Mouse (Mus musculus) naive thymus-derived CD4-positive, alpha-beta T cell, adult 2 months (primary cell): Measurements from ENCODE around the gene Ulk4.

ENCODE experiments used
- DNase-seq: peaks from one replicate; pipeline ENCODE4 v3.0.0-alpha.2; 2011; ENCODE audit warnings: low read depth

Ulk4 gene

DNA sequence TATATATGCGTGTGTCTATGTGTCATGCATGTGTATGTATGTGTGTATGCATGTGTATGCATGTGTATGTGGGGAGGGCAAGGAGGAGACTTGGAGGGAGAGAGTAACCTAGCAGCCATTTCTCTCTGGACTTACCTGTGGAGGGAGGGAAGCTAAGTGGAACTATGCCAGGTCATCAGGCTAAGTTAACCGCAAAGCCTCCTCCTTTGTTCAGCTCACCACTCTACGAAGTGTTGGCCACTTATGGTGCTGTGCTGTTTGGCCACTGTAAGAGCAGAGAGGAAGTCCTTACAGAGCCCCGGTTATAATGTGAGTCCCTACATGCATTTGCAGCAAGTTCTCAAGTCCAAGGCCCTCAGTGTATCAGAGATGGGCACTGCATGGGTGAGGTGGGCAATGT is 300.1 kb downstream of the Ulk4 start:
- no peak for DNase-seq

DNA sequence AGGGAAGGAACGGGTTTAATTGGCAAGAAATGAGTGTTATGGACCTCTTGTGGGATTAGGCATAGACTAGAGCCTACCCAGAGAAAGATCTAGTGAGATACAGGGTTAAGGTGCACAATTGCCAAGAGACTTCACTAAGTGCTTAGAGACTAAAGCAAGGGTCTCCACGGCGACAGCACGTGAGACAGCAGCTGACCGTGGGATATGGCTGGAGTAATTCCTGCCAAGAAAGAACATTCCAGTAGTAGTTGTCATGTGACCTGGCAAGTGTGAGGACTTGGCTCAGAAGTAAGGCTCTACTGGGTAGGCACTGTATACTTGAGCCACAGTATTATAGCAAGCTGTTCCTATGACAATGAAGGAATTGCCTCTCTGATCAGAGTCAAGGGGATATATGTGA is 300.8 kb downstream of the Ulk4 start:
- DNase-seq, result no peak

DNA sequence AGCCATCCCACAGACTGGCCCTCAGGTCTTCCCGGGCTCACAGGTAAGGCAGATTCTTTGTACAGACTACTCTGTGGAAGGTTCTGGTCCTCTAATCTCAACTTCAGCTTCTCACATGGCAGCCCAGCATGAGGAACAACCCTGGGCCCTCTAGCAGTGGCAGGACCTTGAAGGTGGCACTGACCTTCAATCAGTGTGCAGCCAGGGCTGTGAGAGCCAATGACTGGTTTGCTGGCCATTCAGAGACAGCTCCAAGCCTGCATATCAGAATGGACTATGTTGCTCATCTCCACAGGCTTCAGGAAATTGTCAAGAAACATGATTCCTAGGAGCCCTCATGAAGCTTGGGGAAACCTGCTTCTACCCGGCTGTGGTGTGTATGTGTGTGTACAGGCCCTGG is 302.8 kb downstream of the Ulk4 start:
- DNase-seq, result no peak

DNA sequence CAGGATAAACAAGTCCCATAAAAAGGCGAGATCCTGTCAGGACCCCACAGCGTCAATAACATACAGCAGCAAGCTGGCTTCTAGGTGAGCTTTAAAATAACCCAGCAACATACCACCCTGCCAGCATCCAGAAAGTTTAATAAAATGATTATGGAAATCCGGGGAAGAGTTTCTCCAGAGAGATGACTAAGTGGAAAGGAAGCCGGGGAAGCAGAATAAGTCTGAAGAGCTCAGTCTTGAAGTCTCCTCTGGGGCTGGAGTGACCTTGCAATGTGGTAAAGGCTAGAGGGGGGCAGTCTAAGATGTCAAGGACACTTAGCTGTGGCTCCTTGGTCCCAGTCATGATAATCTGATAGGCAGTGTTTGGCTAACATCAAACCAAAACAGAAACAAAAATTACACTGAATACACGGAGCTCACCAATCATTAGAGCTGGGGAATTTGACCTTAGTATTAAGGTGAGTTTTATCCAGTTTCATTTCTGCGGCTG is 303.9 kb downstream of the Ulk4 start:
- no peak for DNase-seq

DNA sequence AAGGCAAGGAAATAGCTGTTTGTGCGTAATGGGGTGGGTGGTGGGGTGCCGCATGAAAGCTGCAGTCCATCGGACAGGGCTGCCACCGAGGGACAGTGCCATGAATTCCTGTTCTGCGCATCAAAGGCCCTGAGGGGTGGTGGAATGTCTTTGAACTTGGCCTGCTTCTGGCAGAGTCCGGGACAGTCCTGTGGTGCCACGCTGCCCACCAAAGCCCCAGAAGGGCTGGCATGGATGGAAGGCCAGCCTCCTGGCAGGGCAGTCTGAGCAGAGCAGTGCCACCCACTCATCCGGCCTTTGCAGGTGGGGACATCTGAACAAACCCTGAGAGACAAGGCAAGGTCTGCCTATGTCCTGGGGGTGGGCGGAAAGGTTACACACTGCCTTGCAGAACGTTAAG is 312.0 kb downstream of the Ulk4 start:
- DNase-seq, result no peak

DNA sequence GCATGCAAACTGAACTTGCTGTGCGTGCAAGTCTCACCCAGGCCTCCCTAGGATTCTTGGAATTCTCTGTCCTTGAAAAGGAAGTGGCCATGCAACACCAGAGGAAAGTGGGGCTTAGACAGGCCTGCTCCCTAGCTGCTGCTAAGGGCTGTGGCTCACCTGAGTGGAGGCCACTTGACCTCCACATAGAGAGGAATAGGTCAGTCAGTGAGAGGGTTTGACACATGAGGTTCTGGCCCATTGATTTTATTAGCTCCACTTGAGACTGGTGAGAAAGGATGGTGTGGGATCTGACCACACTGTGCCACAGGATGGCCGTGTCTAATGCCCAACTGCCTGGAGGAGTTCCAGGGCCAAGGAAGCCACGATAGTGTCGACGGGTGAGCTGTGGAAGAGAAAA is 312.8 kb downstream of the Ulk4 start:
- DNase-seq, result no peak

DNA sequence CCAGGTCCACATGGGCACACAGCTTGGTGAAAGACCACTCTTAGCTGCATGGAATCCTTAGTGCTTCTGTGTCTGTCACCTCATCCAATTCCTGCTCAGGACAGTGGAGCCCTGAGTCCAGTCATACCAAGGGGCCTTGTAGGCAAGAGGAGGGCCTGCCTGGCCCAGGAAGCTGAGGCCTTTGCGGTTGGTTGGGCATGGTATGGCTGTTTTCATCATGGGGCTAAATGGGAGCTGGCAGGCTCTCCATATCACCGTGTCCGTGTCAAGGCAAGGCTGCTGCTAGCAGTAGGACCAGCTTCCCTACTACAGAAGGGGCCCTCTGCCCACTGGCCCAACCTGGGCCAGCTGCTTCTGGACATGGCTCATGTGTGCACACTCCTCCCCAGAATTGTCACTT is 313.3 kb downstream of the Ulk4 start:
- DNase-seq, result no peak

DNA sequence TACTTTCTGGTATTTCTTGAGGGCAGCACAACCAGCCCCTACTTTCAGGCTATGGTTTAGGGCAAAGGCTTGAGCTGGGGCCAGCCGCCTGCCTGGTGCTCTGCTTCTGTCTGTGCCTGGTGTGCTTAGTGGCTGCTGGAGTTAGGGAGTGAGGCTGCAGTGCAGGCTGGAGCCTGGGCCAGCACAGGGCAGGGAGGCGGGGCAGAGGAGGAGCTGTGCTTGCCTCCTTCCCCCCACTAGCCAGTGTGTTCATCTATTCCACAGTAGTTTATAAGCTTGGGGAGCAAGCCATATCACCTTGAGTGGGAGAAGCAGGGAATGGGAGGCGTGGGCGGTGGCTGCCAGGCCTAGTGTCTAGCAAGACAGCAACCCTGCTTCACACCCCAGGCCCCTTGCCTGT is 313.9 kb downstream of the Ulk4 start:
- no peak for DNase-seq

DNA sequence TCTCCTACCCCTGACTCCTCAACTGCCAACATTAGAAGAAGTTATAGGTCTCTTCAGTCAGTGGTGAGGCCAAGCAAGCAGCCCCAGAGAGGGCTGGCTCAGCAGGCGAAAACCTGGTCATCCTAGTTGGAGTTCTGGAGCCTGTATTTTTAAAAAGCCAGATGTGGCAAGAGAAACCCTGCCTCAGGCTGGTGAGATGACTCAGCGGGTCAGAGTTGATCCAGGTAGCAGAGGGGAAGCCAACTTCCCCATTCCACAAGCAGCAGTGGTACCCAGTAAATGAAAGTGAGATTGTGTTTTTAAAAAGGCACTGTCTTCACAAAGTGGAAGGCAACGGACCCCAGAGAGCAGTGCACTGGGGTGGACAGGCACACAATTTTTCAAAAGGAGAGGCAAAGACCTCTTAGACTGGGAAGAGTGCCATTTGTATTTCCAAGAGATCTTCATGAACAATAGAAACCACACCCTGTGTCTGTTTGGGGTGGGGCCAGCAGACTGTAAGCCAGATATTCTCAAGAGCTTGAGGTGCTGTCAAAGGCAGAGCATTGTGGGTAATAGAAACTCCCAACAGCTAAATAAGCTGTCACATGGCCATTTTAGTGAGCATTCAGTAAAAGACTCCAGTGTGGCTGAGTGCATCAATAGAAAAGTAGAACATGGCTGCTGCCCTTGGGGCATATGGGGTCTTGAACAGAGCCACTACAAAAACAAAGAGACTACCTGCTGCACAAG is 314.9 kb downstream of the Ulk4 start:
- no peak for DNase-seq

DNA sequence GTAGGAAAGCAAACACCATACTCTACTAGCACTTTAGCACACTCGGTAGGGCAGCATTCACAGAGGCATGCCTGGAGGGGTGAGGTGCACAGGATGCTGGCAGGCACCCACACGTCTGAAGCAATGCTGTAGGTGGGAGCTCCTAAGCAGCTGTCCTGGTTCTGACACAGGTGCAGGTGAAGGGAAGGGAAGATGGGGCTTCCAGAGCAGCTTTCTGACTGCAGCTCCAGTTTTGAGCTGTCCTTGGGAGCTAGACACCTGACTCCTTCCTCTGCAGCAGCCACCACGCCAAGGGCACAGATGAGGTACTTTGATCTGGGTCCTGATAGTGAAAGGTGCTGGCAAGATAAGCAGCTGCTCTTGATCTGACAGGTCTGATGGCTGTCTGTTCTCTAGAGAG is 315.5 kb downstream of the Ulk4 start:
- peak; percentile 45 for DNase-seq

DNA sequence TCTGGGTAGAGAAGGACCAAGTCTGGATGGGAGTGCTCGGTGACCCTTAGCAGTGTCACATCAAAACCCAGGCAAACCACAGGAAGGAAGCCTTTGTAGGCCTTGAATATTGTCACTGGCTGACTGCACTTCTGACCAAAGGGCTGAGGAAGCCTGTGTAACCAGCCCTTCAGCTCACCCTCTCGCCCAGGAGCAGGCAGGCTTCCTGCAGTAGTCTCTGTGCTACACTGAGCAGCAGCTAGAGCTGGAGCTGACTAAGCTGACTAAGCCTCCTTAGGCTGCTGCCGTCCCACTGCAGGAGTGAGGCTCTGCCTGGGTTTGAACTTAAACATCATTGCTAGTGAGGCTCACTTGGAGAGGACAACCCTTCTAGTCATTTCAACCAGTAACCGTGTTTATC is 316.4 kb downstream of the Ulk4 start:
- no peak for DNase-seq

DNA sequence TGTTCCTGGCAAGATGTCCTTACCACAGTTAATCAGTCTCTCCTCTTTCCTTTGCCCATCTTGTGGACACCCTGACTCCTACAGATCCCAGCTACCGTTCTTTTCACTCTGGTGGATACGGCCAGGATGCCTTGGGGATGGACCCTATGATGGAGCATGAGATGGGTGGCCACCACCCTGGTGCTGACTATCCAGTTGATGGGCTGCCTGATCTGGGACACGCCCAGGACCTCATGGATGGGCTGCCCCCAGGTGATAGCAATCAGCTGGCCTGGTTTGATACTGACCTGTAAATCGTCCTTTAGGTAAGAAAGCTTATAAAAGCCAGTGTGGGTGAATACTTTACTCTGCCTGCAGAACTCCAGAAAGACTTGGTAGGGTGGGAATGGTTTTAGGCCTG is 317.8 kb downstream of the Ulk4 start:
- no peak for DNase-seq

DNA sequence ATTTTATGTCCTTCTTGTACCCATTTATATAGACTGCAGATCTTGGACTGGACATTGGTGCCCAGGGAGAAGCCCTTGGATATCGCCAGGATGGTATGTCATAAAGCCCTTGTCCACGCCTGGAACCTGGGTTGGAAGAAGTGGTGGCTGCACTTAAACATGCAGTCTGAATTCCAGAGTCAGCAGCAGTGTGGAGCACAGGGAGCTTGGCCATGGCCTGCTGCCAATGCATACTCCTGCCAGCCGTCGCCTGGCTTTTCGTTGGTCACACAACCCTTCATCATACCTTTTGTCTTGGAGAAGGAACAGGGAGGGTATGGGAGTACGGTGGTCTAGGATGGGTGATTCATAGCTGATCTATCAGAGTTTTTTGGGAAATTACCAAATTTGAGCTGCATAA is 318.4 kb downstream of the Ulk4 start:
- no peak for DNase-seq

DNA sequence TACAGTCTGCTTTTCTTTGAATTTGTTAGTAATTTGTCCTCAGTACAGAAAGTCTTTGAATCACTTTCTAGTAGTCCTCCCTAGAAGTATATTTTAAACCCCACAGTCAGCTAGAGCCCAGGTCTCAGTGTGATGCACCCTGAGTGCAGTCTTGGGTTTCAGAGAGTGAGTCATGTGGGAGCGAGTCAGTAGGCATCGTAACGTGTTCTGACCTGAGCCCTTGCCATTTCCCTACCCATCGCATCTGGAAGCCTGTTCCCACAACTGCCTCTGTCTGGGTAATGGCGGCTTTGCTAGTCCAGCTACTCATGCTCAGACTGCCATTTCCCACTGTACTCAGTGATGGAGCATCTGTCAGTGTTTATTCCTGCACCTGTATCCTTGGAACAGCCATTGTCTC is 318.9 kb downstream of the Ulk4 start:
- DNase-seq, result no peak

DNA sequence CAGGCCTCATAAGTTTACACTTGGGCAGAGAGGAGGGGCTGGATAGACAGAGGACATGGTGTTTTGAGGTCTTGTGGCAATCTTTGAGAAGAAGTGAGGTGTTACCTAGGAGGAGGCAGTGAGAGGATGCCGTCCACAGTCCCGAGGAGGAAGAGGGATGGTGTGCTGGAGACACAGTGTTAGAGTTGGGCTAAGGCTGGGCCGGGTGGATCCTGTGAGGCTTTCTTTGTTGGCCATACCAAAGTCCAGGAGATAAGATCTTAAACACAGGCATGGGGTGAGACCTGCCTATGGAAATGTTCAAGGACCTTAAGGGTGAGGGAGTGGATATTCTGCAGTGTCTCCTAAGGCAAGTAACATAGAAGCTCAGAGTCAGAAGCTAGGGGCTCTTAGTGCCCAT is 325.1 kb downstream of the Ulk4 start:
- DNase-seq, result no peak

DNA sequence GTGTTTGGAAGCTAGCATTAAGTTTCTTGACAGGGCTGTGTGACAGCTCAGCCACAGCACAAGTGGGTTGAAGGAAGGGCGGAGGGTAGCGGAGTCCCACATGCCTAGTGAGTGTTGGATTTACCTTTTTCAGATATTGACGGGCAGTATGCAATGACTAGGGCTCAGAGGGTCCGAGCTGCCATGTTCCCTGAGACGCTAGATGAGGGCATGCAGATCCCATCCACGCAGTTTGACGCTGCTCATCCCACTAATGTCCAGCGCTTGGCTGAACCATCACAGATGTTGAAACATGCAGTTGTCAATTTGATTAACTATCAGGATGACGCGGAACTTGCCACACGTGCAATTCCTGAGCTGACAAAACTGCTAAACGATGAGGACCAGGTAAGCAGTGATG is 326.2 kb downstream of the Ulk4 start:
- DNase-seq, result no peak

DNA sequence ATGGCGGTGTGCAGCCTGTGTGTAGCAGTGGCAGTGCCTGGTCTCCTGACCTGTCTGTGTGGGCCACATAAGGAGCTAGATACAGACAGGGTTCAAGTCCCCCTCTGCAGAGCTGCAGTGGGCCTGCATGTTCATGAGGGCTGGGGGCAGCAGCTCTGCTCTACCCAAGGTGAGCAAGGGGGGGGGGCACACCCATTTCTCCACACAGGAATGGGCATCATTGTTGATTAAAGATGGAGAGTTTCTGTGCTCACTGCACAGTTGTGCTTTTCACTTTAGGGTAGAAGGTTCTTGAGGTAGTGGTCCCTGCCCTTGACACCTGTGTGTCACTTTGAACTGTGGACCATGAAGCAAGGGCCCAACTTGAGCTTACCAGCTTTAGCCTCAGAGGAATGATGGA is 328.2 kb downstream of the Ulk4 start:
- DNase-seq, result no peak

DNA sequence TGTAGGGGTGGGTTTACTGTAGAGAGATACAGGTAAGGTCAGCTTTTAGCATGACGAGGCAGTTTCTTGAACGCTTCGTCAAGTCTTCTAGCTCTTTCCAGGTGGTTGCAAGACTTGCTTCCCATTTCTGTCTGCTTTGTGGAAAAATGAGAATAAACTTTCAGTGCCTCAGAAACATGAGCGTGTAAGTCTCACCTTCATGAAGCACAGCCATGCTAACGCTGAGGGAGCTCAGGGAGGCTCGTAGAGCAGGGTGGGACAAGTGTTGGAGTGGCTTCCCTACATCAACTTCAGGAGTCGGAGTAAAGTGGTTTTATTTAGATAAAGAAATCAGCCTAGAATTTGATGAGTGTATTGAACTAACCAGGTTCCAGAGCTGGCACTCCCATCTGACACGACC is 330.9 kb downstream of the Ulk4 start:
- DNase-seq, result no peak

DNA sequence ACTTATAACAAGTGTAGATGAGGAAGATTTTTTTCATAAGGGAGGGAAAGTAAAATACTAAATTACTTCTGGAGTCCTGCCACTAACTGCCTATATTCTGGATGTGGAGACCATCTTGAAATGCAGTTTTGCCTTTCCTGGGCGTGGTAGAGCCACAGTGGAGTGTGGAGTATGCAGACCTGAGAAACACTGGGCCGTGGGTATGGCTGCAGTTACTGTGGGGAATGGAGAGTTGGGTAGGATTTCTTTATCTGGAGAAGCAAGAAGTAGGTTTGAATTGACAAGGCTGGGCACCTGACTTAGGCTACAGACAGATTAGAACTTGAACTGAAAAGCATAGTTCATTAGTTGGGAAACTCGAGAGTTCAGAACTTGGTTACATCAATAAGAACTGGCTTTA is 332.8 kb downstream of the Ulk4 start:
- DNase-seq, result no peak

DNA sequence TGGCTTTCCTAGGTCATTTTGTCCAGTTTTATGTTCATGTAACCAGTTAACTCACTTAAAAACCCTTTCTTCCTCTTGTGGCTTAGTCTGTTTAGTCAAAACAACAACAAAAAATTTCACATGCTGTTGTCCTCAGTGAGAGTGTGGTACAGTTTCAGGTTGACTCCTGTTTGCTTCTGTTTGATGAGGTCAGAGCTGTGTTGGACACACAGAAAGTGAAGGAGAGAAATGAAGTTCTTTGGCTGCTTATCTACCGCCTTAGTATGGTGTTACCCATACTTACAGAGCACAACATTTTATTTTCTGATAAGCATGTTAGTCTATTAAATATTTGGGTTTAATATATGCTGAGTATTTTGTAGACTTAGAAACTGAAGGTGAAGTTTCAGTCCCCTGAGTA is 333.2 kb downstream of the Ulk4 start:
- no peak for DNase-seq

DNA sequence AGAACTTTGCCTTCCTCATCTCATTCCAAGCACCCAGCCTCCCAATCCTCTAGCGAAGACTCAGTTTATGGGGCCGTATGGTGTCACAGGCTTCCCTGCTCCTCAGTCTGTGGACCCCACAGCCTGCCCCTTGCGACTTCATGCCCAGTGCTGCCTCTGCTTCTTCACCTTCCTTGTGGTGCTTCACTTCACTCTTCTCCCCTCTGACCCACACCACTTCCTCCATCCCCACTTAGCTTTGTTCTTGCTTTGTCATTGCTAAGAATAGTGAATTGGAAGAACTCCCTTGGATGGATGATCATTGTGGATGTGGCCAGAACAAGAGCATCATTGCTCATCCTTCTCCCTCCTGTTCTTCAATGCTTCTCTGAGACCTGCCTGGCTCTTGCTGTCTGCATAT is 336.1 kb downstream of the Ulk4 start:
- no peak for DNase-seq

DNA sequence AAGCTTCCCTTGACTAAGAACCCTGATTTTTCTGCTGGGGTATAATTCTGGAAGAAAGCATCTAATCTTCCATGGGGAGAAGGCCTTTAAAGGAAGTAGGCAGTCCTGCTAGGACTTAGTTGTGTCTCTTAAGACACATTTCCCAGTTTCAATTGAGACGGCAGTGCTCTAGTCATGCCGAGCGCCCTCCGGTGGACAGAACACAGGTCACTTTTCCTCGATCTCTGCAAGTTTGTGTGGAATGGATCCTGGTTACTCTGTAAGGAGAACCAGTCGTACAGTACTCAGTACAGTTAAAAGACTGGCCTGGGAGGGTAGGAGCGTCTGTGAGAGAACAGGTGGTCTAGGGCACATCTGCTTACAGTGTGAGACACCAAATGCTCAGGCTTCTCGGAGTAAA is 340.6 kb downstream of the Ulk4 start:
- peak; percentile 69 for DNase-seq

DNA sequence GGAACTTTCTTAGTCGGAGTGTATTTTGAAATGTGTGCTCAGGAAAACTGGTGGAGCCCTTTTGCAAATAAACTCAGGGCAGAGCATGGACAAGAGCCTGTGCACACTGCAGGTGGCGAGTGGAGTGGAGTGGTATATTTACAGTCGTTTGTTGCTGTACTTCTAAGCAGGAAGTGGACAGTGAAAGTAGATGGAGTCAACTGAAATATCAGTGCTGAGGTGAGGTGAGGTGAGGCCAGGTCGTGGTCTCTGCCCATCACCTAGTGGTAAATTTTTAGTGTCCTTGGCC is 341.4 kb downstream of the Ulk4 start:
- peak; percentile 50 for DNase-seq

DNA sequence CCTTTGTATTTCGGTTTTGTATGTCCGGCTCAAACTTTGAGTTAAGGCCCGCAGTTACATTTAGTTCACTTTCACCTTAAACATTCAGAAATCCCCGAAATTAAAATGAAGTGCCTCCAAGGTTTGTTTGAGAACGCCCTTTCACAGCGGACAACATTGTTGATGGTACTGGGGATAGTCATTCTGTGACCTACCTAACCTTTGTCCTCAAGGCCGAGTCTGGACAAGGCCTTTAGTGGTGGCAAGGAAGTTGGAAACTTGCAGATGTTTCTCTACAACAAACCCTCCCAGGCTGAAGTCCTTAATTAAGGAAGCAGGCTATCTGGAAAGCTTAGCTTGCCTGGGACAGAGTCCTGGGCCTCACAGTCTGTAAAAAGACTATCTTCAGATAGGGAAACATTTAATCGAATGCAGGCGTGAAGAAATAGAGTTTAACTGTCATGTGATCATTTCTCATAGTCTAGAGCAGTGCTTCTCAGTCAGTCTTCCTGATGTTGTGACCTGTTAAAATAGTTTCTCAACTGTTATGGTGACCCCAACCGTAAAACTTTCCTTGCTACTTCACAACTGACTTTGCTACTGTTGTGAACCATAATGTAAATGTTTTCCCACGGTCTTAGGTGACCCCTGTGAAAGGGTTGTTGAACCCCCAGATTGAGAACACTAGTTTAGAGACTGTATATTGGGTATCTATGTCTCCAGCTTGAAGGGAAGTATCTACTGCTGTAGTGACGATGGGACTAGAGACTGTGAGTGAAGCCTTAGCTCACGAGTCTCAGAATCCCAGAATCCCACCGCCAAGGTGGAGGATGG is 342.0 kb downstream of the Ulk4 start:
- peak; percentile 39 for DNase-seq
